Comparison of ENCODE assay signal across 28 mouse cellular contexts in genomic region chr6:93433446-93433845, GRCm38 (mm10).
"Had no signal": no experiment of that assay in that cellular context is flagged by ENCODE, and none has a peak within 500 bp of the region (broad histone marks: within the 10 kb centered on the region; RNA-seq: fewer than 3 reads in every experiment).

No protein-coding gene starts in this region.

- H3K9me3 ChIP-seq: embryonic facial prominence, embryonic 10.5 days; embryonic facial prominence, embryonic 12.5 days; embryonic facial prominence, embryonic 13.5 days; embryonic facial prominence, embryonic 15.5 days; forebrain, embryonic 10.5 days; heart, embryonic 10.5 days; heart, embryonic 12.5 days had no signal

- H3K4me3 ChIP-seq: embryonic facial prominence, embryonic 10.5 days; embryonic facial prominence, embryonic 12.5 days; embryonic facial prominence, embryonic 13.5 days; embryonic facial prominence, embryonic 15.5 days; erythroblast, embryonic 14.5 days; forebrain, embryonic 10.5 days; forebrain, embryonic 12.5 days; gastrocnemius, adult 2 months; heart, adult 2 months; heart, embryonic 10.5 days; heart, embryonic 12.5 days; heart, embryonic 13.5 days had no signal

- H3K4me1 ChIP-seq: embryonic facial prominence, embryonic 12.5 days; embryonic facial prominence, embryonic 13.5 days; embryonic facial prominence, embryonic 15.5 days; heart, embryonic 10.5 days; heart, embryonic 12.5 days; heart, embryonic 13.5 days had no signal

- H3K27me3 ChIP-seq: embryonic facial prominence, embryonic 12.5 days; embryonic facial prominence, embryonic 13.5 days; embryonic facial prominence, embryonic 15.5 days; forebrain, embryonic 12.5 days; heart, embryonic 12.5 days; heart, embryonic 13.5 days had no signal

- DNase-seq: cerebellum, adult 2 months; cerebellum, adult 8-10 months; cerebellum, adult 9-10 months; cerebellum, adult 9-11 months; cerebellum, postnatal 10 days; cerebellum, postnatal 14 days; cerebellum, postnatal 25 days; cerebellum, postnatal 36 days; embryo, embryonic 11 days; forebrain, postnatal 0 days; gastrocnemius, adult 2 months; gastrocnemius, postnatal 10 days; gastrocnemius, postnatal 14 days; gastrocnemius, postnatal 25 days; gastrocnemius, postnatal 36 days; heart, adult 18-20 months; heart, adult 2 months had no signal

- H3K9ac ChIP-seq: embryonic facial prominence, embryonic 12.5 days; embryonic facial prominence, embryonic 13.5 days; embryonic facial prominence, embryonic 15.5 days; forebrain, embryonic 12.5 days; forebrain, postnatal 0 days; heart, embryonic 12.5 days; heart, embryonic 13.5 days had no signal

- H3K4me2 ChIP-seq: embryonic facial prominence, embryonic 12.5 days; embryonic facial prominence, embryonic 13.5 days; embryonic facial prominence, embryonic 15.5 days; forebrain, embryonic 12.5 days; heart, embryonic 11.5 days; heart, embryonic 12.5 days; heart, embryonic 13.5 days had no signal

- ATAC-seq: forebrain, postnatal 0 days had no signal

- H3K27ac ChIP-seq: embryonic facial prominence, embryonic 10.5 days; embryonic facial prominence, embryonic 12.5 days; embryonic facial prominence, embryonic 13.5 days; embryonic facial prominence, embryonic 15.5 days; forebrain, embryonic 10.5 days; forebrain, embryonic 12.5 days; gastrocnemius, adult 2 months; heart, adult 2 months; heart, embryonic 10.5 days; heart, embryonic 13.5 days had no signal

- H3K36me3 ChIP-seq: embryonic facial prominence, embryonic 10.5 days; embryonic facial prominence, embryonic 12.5 days; embryonic facial prominence, embryonic 13.5 days; embryonic facial prominence, embryonic 15.5 days; forebrain, embryonic 10.5 days; forebrain, embryonic 12.5 days; heart, embryonic 10.5 days; heart, embryonic 12.5 days; heart, embryonic 13.5 days had no signal
